Mouse (Mus musculus): Measurements from ENCODE around the gene Baz1a.

Baz1a gene

GRCm38 (mm10) chr12:55013626-55014398, at the start of gene Baz1a:
Baz1a (minus strand) TSS chr12:55014348.
- DNase-seq (ENCODE audit: low spot score in 2 of 2) = no peak

- DNase-seq (ENCODE audit: low spot score in 2 of 2) = no peak
Observed at GRCm38 (mm10) chr12:55062141-55062540, 48.0 kb upstream of the Baz1a start.

GRCm38 (mm10) chr12:55061006-55061405, 46.9 kb upstream of the Baz1a start:
- no peak for DNase-seq (ENCODE audit: low spot score in 2 of 2)

GRCm38 (mm10) chr12:55060212-55060898, 46.2 kb upstream of the Baz1a start:
- no peak for DNase-seq (ENCODE audit: low spot score in 2 of 2)

GRCm38 (mm10) chr12:55059812-55060211, 45.7 kb upstream of the Baz1a start:
- no peak for DNase-seq (ENCODE audit: low spot score in 2 of 2)

- no peak for DNase-seq (ENCODE audit: low spot score in 2 of 2)
Observed at GRCm38 (mm10) chr12:55058865-55059615, 44.9 kb upstream of the Baz1a start.

GRCm38 (mm10) chr12:55056703-55057102, 42.6 kb upstream of the Baz1a start:
- DNase-seq (ENCODE audit: low spot score in 2 of 2) = no peak

- DNase-seq (ENCODE audit: low spot score in 2 of 2) = no peak
Observed at GRCm38 (mm10) chr12:55054551-55055241, 40.5 kb upstream of the Baz1a start.

- DNase-seq (ENCODE audit: low spot score in 2 of 2) = no peak
Observed at GRCm38 (mm10) chr12:55053267-55053666, 39.1 kb upstream of the Baz1a start.

GRCm38 (mm10) chr12:55051210-55052173, 37.3 kb upstream of the Baz1a start:
- no peak for DNase-seq (ENCODE audit: low spot score in 2 of 2)

- no peak for DNase-seq (ENCODE audit: low spot score in 2 of 2)
Observed at GRCm38 (mm10) chr12:55049731-55050353, 35.7 kb upstream of the Baz1a start.

- DNase-seq (ENCODE audit: low spot score in 2 of 2) = no peak
Observed at GRCm38 (mm10) chr12:55041011-55041410, 26.9 kb upstream of the Baz1a start.

GRCm38 (mm10) chr12:55027088-55027487, 12.9 kb upstream of the Baz1a start:
- no peak for DNase-seq (ENCODE audit: low spot score in 2 of 2)

GRCm38 (mm10) chr12:55023284-55023683, 9.1 kb upstream of the Baz1a start:
- DNase-seq (ENCODE audit: low spot score in 2 of 2) = no peak

GRCm38 (mm10) chr12:55019421-55019877, 5.3 kb upstream of the Baz1a start:
- no peak for DNase-seq (ENCODE audit: low spot score in 2 of 2)

- no peak for DNase-seq (ENCODE audit: low spot score in 2 of 2)
Observed at GRCm38 (mm10) chr12:55017119-55017721, 3.1 kb upstream of the Baz1a start.

GRCm38 (mm10) chr12:55016339-55017118, 2.4 kb upstream of the Baz1a start:
- no peak for DNase-seq (ENCODE audit: low spot score in 2 of 2)

GRCm38 (mm10) chr12:55015428-55015827, 1.3 kb upstream of the Baz1a start:
- peak; percentile 60 to 68 for DNase-seq (ENCODE audit: low spot score in 2 of 2)

GRCm38 (mm10) chr12:55013031-55013430, 1.1 kb downstream of the Baz1a start:
- DNase-seq (ENCODE audit: low spot score in 2 of 2) = no peak

Measured in thymus, postnatal 10 days (tissue).